Mouse (Mus musculus) adrenal gland, adult 18-20 months (tissue): ENCODE data around the gene Atpaf1. TPM values are rescaled to one million over a fixed set of nuclear protein-coding genes. Genes with fewer than 3 reads are reported as not detected.

Experiments used
- DNase-seq, 2 experiments: peaks; one replicate each; pipeline ENCODE4 v3.0.0; 2021 to 2022; ENCODE audit warnings: low spot score in 2 of 2
- total RNA-seq, 2 experiments: library from RNA; stranded (reverse); gene quantifications; 1 replicate in 1 of 2; 2 replicates in 1 of 2; pipeline ENCODE4 v1.2.3; 2021

Gene Atpaf1
- total RNA-seq, 2 experiments from 2014 or later, result 45.2 to 51.9 TPM

DNA sequence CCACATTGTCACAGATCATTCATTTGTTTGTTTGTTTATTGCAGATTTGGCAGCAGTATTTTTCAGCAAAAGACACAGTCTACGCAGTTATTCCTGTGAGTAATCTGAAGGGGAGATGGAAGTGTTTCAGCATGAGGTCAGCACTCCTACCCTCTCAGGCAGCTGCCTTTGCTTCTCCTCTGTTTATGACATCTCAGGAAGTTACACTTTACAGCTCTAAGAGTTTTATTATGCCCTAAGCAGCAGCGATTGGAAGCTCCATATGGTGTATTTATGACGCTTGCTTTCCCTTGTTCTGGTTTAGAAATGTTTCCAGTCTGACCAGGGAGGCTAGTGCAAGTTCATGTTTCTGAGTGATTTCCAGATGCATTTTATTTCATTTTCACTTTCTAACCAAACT, 10.7 kb downstream of the Atpaf1 start:
- no peak for DNase-seq

DNA sequence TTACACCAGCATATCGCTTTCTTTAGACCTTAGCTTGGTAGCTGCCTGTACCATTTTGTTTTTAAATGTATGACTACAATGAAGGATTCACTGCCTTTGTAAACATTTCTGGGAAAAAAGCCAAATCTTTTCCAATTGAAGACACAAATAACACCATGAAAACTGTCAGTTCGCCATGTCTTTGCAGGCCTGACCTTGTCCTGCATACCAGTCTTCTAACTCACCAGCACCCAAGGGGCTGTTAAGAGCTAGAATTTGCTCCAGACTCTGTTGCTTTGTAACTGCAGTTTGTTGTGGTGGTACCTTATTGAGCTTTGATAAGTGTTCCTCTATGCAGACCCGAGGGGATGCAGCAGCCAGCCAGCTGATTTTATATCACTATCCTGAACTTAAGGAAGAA, 15.4 kb downstream of the Atpaf1 start:
- DNase-seq, result no peak

DNA sequence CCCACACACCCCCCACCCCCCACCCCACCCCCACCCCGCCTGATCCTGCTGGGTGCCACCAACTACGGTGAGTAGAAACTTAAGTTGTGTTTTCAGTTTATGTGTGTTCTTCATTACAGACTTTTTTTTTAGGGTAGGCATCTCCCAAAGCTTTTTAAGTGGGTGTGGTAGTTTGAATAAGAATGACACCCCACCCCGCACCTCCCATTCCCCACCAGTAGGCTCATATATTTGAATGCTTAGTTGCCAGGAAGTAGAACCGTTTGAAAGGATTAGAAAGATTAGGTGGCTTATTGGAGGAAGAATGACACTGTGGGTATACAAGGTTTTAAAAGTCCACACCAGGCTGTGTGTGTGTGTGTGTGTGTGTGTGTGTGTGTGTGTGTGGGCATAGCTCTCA, 27.7 kb downstream of the Atpaf1 start:
- no peak for DNase-seq

DNA sequence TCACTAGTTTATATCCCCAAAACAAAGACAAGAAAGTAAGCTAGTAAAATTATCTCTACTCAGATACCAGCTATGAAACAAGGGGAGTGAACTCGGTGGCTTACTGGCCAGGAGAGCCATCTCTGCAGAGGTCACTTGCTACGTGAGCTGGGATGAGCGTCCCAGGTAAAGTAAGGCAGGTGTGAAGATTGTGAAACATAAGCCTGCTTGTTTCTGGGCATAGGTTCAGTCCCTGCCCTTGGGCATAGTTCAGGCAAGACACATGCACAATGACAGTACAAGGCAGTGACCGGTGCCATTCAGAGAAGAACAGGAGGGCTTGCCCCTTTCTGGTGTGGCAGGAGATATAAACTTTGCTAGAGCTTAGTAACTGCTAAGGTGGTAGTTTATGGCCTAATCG, 31.0 kb downstream of the Atpaf1 start:
- DNase-seq, result no peak

DNA sequence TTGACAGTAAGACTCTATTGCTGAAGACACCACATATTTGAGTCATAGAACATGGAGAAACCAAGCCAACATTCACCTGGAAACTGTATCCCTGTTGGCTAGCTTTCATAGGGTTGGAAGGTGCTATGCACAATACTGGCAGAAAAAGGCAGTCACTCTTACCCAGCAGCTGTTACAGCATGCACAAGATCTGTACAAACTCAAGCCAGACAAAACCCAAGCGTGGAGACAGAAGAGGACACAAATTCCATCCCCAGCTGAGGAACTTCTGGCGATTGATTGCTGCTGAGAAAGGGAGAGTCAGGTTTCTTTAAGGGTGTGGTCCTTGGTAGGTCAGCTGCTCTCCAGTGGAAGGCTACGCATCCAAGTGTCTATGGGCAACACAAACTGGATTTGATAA, 35.6 kb downstream of the Atpaf1 start:
- DNase-seq, result no peak

DNA sequence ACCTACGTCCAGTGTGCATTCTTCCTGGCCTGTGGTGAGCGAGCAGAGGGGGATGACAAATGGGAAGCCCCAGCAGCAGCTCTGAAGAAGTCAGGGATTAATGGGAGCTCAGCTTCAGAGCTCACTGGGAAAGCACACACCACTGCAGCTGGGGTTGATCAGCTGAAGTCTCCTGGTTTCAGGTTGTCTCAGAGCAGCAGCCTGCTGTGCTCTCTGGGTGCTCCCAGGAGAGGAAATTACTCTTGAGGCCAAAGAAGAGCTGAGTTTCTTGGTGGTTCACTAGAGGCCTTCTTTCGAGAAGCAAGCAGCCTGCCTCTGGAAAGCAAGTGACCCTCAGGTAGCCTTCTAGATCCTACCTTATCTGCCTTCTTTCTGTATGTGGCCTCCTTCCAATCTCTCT, 36.3 kb downstream of the Atpaf1 start:
- DNase-seq, result no peak

DNA sequence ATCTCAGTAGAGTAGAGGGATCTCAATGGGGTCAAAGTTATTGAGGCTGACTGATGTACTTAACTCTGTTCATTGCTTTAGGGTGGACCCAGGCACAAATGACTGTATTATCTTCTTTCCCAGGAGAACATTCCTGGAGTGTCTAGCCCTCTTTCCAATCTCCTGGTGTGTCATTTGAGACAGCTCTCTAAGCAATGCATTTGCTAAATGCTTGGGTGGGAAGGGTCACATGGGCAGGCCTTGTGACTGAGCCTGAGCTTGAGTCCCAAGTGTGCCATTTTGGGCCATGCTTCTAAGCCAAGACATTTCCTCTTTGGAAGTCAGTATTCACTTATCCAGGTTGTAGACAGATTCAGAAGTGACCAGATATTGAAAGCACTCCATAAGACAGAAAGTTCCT, 36.8 kb downstream of the Atpaf1 start:
- no peak for DNase-seq

DNA sequence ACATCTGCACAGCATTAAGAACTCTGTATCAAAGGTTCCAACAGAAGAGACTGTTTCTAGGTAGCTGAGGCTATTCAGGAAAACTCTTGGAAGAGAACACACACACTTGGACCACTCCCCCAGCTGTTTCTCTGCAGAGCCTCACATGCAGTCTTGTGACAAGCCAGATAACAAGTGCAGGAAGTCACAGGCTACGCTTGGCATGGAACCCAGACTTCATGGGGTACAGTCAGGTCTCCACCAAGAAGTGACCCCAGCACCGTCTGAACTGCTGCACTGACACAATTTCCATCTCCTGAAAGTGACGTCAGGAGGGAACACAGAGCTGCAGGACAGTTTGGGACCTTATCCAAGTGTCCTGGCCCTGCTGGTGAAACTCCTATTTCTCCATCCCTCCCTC, 37.3 kb downstream of the Atpaf1 start:
- DNase-seq, result no peak

DNA sequence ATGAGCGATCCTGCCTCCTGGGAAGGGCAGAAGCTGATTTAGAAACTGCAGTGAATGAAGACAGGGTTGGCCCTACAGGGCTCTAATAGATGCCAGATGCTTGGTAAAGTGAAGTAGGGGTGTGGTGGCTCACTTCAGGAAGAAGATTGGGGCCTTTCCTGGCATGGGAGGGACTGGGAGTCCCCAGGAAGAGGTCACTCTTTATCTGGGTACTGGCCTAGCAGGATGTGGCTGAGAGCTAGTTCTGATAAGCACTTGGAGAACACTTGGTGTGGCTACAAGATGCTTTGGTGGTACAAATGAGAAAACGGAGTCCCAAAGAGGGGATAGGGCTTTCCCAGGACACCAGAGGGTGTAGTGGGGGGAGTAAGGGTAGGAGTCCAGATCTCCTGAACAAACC, 39.6 kb downstream of the Atpaf1 start:
- DNase-seq, result no peak

DNA sequence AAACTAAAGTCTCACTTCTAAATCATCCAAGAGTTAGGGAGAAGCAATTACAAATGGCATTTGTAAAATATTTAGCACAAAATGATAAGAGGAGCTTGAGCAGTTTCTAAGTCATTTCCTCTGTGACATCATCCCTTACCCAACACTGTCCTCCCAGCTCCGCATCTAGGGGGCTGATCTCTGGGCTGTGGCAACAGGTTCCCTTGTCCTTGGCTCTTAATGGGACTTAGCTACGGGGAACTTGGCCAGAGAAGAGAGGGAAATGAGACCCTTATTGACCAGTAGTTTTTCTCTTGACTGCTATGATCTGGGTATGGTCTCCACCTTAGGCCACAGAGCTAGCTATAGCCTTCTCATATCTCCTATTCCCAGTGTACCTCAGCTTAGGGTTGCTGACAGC, 40.7 kb downstream of the Atpaf1 start:
- DNase-seq, result no peak

DNA sequence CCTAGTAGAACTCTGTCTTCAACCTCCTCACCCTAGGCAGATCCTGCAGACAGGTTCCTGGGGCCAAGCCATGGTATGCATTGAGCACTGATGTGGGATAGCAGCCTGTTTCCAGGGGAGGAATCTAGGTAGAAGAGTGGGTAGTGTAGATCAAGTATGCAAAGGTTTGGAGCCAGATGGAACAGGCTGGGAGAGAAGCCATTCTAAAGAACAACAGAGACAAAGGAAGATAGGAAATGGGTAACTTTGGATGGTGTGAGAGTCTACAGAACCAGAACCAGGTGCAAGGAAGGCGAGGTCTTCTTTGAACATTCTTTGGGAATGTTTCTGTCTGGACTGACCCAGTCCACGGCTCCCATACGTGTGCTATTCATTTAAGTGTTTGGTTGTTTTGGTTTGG, 42.5 kb downstream of the Atpaf1 start:
- DNase-seq, result no peak

DNA sequence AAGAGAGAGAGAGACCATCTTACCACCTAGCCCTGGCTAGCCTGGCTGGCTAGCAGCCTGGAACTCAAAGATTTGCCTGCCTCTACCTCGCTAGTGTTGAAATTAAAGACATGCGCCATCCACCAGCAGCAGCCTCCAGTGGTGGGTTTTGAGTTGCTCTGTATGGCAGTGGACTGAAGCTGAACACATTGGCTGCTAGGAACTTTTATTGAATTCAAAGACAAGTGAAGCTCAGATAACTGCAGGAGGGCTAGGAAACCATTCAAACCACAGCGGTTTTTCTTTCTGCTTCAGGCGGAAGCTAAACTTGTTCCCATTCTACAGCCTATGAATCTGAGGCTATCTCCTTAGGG, 42.9 kb downstream of the Atpaf1 start:
- DNase-seq, result no peak

DNA sequence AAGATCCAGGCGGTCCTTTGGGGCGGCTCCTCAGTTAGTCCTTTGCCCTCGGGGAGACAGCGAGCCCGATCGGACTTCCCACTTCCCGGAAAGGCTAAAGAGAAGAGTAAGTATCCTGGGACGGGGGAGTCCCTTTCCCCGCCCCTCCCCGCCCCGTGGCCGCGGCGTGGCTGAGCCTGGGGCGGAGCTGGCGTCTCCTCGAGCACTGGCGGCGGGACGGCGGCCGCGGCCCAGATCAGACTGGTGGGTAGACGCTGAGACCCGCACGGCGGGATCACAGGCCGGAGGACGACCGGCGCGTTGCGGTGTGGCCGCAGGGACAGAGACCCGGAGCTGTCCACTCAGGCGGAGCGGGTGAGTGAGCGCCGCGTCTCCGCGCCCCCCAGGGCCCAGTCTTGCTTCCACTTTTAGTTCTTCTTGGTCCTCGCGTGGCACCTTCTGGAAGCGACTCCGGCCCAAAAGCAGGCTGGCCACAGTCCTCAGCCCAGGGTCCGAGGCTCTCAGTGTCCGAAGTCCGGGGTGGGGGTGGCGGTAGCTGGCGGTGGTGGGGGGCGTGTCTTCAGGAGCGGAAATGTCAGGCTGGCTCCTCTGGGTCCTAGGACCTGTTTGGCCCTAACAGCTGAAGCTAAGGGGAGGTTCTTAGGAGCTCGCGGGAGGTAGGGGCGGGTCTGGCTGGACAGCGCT, 43.4 kb downstream of the Atpaf1 start, which contains the start of gene Mob3c:
Gene Mob3c (plus strand): TSS at position 205 of the 684 bp plus-strand sequence.
- peak; percentile 79 to 83 for DNase-seq

DNA sequence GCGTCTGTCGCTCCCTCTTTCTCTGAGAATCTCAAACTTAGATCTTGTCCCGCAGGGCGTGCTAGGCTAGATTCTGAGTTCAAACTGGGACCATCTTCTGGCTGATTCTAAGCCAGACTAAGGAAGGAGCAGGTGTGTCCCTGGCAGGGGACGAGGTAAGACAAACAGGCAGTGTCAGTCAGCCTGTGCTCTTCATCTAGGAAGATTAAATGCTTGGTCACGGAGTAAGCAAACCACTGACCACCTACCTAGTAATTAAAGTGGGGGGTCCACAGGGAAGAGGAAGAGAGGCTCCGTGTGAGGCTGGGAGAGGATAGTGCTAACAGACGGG, 43.9 kb downstream of the Atpaf1 start:
- DNase-seq, result no peak

DNA sequence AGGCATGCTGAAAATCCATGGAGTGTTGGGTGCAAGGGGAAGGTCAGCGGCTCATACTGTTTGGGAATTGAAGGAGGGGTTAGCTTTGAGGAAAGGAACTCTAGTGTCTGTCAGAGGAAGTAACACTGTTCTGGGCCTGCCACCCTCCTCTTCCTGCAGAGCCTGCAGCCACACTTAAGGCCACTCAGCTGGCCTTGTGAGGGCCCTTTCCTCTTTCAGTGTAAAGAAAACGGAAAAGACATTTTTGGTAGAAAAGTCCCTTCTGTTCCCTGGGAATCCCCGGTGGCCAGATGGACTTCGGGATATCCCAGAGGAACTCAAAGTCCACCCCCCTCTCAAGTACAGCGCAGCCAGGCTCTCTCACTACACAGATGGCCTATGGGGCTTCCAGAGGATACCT, 45.9 kb downstream of the Atpaf1 start:
- DNase-seq, result no peak

DNA sequence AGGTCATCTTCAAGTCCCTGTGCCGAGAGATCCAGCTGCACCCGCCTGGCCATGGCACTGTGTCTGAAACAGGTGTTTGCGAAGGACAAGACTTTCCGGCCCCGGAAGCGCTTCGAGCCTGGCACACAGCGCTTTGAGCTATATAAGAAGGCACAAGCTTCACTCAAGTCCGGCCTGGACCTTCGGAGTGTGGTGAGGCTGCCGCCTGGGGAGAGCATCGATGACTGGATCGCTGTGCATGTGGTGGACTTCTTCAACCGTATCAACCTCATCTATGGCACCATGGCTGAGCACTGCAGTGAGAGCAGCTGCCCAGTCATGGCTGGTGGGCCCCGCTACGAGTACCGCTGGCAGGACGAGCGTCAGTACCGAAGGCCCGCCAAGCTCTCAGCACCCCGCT, 46.6 kb downstream of the Atpaf1 start:
- DNase-seq, result no peak

DNA sequence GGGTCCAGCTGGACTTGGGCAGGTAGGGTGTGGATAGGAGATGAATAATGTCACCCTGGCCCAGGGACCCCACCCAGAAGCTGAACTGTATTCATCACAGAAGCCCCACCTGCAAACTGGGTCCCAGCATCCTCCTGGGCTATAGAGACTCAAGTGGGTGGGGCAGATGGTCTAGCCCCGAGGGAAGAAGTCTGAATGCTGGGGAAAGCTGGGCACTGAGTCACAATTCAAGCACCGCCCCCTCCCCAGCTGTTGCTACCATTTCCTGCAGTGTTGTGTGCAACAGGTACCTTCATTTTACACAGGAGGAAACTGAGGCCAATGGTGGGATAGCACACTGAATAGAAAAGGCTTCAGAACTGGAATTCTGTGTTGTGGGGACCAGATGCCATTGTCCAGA, 47.4 kb downstream of the Atpaf1 start:
- DNase-seq, result no peak

DNA sequence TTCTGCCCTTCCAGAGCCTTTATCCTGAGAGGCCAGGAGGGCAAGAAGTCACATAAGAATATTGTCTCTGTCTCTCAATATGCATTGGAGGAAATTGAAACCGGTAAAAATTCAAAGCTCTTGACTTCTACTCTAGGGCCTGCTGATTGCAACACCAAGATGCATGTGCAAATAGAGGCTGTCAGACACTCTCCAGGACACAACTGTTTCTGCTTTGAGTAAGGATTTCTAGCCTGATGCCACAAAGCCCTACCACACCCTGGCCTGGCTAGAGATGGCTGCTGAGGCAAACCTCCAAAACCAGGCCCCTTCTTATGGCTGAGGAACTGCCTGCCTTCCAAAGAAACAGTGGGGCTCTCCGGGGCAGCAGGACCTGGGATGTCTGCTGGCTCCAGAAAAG, 51.0 kb downstream of the Atpaf1 start:
- DNase-seq, result no peak

DNA sequence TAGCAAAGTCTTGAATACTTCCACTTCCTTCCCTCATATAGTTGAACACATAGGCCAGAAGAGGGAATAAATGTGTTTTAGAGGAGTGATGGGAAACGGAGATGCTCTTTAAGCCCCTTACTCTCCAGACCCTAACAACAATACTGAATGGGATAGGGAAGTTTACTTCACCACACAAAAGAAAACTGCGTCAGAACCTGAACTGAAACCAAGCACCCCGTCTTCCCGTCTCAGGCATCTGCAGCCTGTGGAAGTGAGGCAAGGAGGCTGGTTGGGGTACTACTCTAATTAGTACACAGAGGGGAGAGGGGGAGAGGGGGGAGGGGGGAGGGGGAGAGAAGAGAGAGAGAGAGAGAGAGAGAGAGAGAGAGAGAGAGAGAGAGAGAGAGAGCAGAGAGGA, 53.6 kb downstream of the Atpaf1 start:
- DNase-seq, result no peak

DNA sequence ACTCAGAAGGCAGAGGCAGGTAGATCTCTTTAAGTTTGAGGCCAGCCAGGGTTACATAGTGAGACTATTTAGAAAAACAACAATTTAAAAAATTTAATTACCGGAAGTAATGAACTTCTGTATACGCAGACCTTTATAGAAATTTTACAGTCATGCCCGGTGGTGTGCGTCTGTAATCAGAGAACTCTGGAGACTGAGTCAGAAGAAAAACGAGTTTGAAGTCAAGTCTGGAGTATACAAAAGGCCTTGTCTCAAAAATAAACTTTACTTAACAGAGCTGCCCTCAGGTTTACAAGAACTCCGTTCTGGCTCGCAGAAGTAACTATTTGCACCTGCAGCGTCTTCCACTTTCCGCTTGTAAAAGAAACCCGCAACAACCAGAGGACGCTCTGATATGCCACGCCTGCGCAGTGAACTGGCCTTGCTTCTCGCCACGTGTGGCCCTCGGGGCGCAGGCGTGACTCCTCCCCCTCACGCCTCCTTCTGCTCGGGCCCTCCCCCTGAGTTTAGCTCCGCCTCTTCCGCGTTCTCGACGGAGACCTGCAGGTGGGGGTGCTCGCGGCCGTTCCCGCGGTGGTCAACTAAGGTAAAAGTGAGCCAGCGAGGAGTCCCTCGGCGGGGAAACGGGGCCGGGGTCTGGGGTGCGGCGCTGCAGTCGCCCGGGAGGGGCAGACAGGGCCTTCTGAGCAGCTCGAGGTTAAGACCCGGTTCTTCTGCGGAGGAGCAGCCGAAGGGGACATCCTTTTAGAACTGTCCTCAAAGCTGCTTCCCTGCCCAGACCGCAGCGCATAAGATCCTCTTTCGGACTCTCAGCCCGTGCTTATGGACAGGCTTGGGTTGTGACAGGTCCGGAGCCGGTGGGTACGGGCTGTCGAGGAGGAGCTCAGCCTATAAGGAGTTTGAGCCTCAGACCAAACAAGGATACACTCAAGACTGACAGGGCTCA, 54.4 kb downstream of the Atpaf1 start, which contains the start of gene Mknk1:
Gene Mknk1 (plus strand): TSS at position 503 of the 946 bp plus-strand sequence.
- peak; percentile 90 to 91 for DNase-seq

DNA sequence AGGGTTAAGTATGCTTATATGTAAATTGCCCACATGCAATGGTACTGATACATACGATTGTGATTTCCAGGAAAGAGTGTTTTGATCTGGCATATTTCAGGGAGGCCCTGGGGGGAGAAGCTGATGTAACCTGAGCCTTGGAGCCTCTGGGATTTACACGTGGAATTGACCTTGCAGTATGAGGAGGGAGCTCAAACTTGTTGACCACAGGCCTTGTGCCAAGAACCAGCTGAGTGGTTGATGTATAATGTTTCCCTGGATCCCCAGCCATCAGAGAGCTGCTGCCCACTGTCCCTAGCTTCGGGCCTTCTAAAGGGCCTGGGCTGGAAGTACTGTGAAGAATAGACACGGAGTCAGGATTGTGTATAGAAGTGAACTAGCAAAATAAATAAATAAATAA, 55.3 kb downstream of the Atpaf1 start:
- no peak for DNase-seq

DNA sequence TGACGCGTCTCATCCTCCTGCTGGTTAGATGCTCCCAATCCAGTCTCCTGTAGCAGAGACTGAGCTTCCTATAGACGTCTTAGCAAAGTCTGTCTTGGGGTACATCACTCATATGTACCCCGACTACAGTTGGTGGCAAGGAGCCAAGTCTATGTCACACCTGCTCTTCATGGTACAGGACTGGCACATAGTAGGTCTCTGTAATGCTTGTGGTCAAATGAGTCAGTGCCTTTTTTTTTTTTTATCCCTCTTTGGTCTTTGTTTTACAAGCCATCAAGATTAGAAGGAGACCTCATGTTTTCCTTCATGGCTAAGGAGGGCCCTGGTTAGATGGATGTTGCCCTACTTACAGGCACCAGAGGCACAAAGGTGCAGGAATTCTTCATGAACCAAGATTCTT, 56.2 kb downstream of the Atpaf1 start:
- no peak for DNase-seq

DNA sequence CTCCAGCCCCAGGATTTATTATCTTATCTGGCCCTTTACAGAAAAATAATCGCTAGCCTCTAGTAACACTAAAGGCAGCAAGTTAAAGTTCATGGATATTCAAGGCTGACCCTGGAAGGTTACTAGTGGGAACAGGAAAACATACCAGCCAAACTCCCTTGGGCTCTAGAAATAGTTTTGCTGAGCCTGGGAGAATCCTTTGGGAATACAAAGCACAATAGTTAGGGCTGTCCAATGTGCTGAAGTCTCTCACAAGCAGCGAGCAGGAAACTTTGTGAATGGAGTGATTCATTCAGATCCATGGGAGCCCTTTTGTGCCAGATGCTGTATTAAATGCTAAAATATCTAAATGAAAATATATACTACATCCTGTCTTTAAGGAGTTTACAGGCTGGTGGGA, 62.0 kb downstream of the Atpaf1 start:
- DNase-seq, result no peak
